ENCODE assay signal across 29 mouse cellular contexts in the genomic region with DNA sequence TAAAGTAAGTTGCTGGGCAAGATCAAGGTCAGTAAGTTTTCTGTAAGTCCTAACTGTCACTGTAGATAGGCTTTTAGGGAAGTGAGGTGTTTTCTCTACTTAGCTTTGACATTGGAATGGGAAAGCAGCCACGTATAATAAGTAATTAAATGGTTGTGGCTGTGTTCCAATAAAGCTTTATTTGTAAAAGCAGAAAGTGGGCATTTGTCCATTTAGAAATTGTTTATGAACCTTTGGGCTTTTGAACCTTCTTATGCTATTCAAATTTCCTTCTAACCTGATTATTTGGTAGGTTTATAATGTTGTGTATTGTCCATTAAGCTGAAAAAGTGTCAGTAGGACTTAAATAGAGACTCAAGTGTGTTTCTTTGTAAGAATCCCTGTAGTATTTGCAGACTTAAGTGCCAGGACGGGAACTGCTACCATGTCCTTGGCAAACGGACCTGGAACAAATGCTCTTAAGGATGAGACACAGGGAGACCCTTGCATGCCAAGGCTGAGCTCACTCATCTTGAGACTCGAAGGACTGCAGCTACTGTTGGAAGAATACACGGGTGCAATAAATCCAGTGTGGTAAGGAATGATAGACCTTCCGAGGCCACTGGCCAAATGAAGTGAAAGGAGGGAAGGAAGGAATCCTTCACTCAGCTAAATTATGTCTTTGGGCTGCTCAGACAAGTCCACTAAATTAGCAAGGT.
DNase-seq lines count a peak whose midpoint lies in the region; ATAC-seq and TF ChIP-seq lines count a peak whose summit lies in the region.
"Had no signal": no experiment of that assay in that cellular context is flagged by ENCODE, and none has a peak within 500 bp of the region (broad histone marks: within the 10 kb centered on the region; RNA-seq: fewer than 3 reads in every experiment).

No protein-coding gene starts in this region.

- no peak for TF ChIP-seq CTCF in kidney, adult 2 months (conservative IDR thresholded peaks at IDR 0.05; ENCODE audit: insufficient read depth, insufficient read length, low read depth, low read length)

- H3K4me2 ChIP-seq in neural tube, embryonic 14.5 days (ENCODE audit: low read depth, low read length) = no peak overlapping the region
- H3K4me2 ChIP-seq: embryonic facial prominence, embryonic 15.5 days; forebrain, embryonic 13.5 days; heart, embryonic 13.5 days; hindbrain, embryonic 14.5 days; liver, embryonic 11.5 days; lung, embryonic 15.5 days; midbrain, embryonic 12.5 days had no signal

- no peak overlapping the region for H3K9ac ChIP-seq in neural tube, embryonic 14.5 days (replicated peaks; ENCODE audit: low read depth, low read length)
- H3K9ac ChIP-seq: embryonic facial prominence, embryonic 15.5 days; forebrain, embryonic 13.5 days; heart, embryonic 13.5 days; hindbrain, embryonic 14.5 days; lung, embryonic 15.5 days; midbrain, embryonic 12.5 days had no signal

- TF ChIP-seq POLR2A in kidney, adult 2 months (IDR thresholded peaks at IDR 0.05; ENCODE audit: low read depth, low read length) = no peak

- H3K9me3 ChIP-seq in neural tube, embryonic 14.5 days (ENCODE audit: control insufficient read depth, low read length) = no peaks in the 10 kb centered on the region
- H3K9me3 ChIP-seq: embryonic facial prominence, embryonic 10.5 days; embryonic facial prominence, embryonic 15.5 days; forebrain, embryonic 13.5 days; heart, embryonic 13.5 days; lung, embryonic 15.5 days; midbrain, embryonic 12.5 days had no signal

- H3K4me1 ChIP-seq in kidney, adult 2 months (ENCODE audit: control insufficient read depth, insufficient read depth, low read length) = no peaks in the 10 kb centered on the region; the same call in 1 of the 2 replicates
- no peaks in the 10 kb centered on the region for H3K4me1 ChIP-seq in neural tube, embryonic 14.5 days (ENCODE audit: control insufficient read depth, insufficient read depth, low read length)
- H3K4me1 ChIP-seq: embryonic facial prominence, embryonic 10.5 days had no signal

- H3K27ac ChIP-seq in kidney, adult 2 months (ENCODE audit: insufficient read depth, low read depth, low read length) = no peak overlapping the region
- H3K27ac ChIP-seq in neural tube, embryonic 14.5 days (ENCODE audit: low read depth, low read length) = no peak overlapping the region
- H3K27ac ChIP-seq: embryonic facial prominence, embryonic 10.5 days; embryonic facial prominence, embryonic 15.5 days; forebrain, embryonic 13.5 days; heart, adult 2 months; heart, embryonic 13.5 days; hindbrain, embryonic 14.5 days; lung, embryonic 15.5 days; midbrain, embryonic 12.5 days; stomach, postnatal 0 days had no signal

- ATAC-seq in cerebellum, adult (ENCODE audit: insufficient number of reproducible peaks, low FRiP score, low TSS enrichment) = no peak
- ATAC-seq in neural tube, embryonic 14.5 days (ENCODE audit: low read depth) = 0 out of 2 replicates have a peak, but pooled peaks have one; percentile 11
- ATAC-seq: CD4-positive, CD25-positive, alpha-beta regulatory T cell, adult 4 months; forebrain, embryonic 13.5 days had no signal

- 70% methylated on average over 6 of the region's 6 CpGs for WGBS in kidney, adult 2 months
- WGBS in neural tube, embryonic 14.5 days = 74% methylated on average over 6 of the region's 6 CpGs

- DNase-seq in cerebellum, postnatal 10 days = peak; percentile 13 to 28
- peak; percentile 31 for DNase-seq in kidney, adult 2 months
- no peak for DNase-seq in kidney, postnatal 14 days
- DNase-seq in neural tube, embryonic 10.5 days (ENCODE audit: extremely low spot score, low spot score) = no peak
- DNase-seq in lung, postnatal 25 days (ENCODE audit: low spot score) = no peak
- DNase-seq: adrenal gland, adult 8-10 months; cerebellum, adult 2 months; cerebellum, postnatal 25 days; heart, adult 2 months; heart, postnatal 10 days; kidney, adult 11 months; kidney, postnatal 25 days; lung, postnatal 36 days; right cerebral cortex, postnatal 25 days; spleen, adult 18-20 months; thymus, adult 18-20 months; thymus, postnatal 25 days had no signal

- no peaks in the 10 kb centered on the region for H3K36me3 ChIP-seq in kidney, adult 2 months (ENCODE audit: control insufficient read depth, insufficient read depth, low read length)
- H3K36me3 ChIP-seq in neural tube, embryonic 14.5 days (ENCODE audit: control insufficient read depth, insufficient read depth, low read length) = no peaks in the 10 kb centered on the region
- H3K36me3 ChIP-seq: embryonic facial prominence, embryonic 10.5 days; embryonic facial prominence, embryonic 15.5 days; heart, embryonic 13.5 days; lung, embryonic 15.5 days; midbrain, embryonic 12.5 days had no signal

- H3K27me3 ChIP-seq in kidney, adult 2 months (replicated peaks; ENCODE audit: control insufficient read depth, insufficient read depth, low read length) = no peaks in the 10 kb centered on the region
- no peaks in the 10 kb centered on the region for H3K27me3 ChIP-seq in neural tube, embryonic 14.5 days (ENCODE audit: control insufficient read depth, insufficient read depth, low read length)
- H3K27me3 ChIP-seq: embryonic facial prominence, embryonic 15.5 days; forebrain, embryonic 13.5 days; heart, embryonic 13.5 days; lung, embryonic 15.5 days had no signal

- no peak overlapping the region for H3K4me3 ChIP-seq in kidney, adult 2 months (ENCODE audit: insufficient read depth, low read depth, low read length)
- no peak overlapping the region for H3K4me3 ChIP-seq in neural tube, embryonic 14.5 days (ENCODE audit: low read depth, low read length)
- H3K4me3 ChIP-seq: embryonic facial prominence, embryonic 10.5 days; embryonic facial prominence, embryonic 15.5 days; forebrain, embryonic 13.5 days; heart, adult 2 months; heart, embryonic 13.5 days; lung, embryonic 15.5 days; midbrain, embryonic 12.5 days had no signal

Comparison
In these comparisons a context has a peak if more than half of its experiments do, and no peak if none do; other contexts are left out.
1. DNase-seq: peak in cerebellum, postnatal 10 days (2 of 2) and kidney, adult 2 months (single experiment); none in kidney, postnatal 14 days (single experiment), neural tube, embryonic 10.5 days (single experiment) and lung, postnatal 25 days (single experiment).